Mouse (Mus musculus) retina, postnatal 1 day (tissue): ENCODE data around the gene Alg12.
"Not testable (repeated sequence)": the region's sequence is repeated elsewhere in the genome, so short reads cannot be mapped to it uniquely, and the experiment has no call there.

Experiments
- DNase-seq: peaks from one replicate; pipeline ENCODE4 v3.0.0-alpha.2; 2012

The Alg12 gene

GRCm38 (mm10) chr15:88830696-88831095, 11.6 kb upstream of the Alg12 start:
- DNase-seq: no peak

- no peak for DNase-seq
These were observed 10.8 kb upstream of the Alg12 start for GRCm38 (mm10) chr15:88829791-88830440.

- DNase-seq: peak; percentile 88
These were observed 9.9 kb upstream of the Alg12 start for GRCm38 (mm10) chr15:88828800-88829705.

- peak; percentile 64 for DNase-seq
These were observed 9.1 kb upstream of the Alg12 start for GRCm38 (mm10) chr15:88827991-88828799.

- DNase-seq: no peak
These were observed 8.3 kb upstream of the Alg12 start for GRCm38 (mm10) chr15:88827466-88827865.

- DNase-seq: no peak
These were observed 4.3 kb upstream of the Alg12 start for GRCm38 (mm10) chr15:88823376-88823775.

- no peak for DNase-seq
These were observed 3.4 kb upstream of the Alg12 start for GRCm38 (mm10) chr15:88822513-88822912.

- DNase-seq: no peak
These were observed 2.3 kb upstream of the Alg12 start for GRCm38 (mm10) chr15:88821403-88821802.

GRCm38 (mm10) chr15:88819906-88820303, 787 bp upstream of the Alg12 start:
- DNase-seq: no peak

GRCm38 (mm10) chr15:88815196-88815700, 3.9 kb downstream of the Alg12 start:
- DNase-seq: no peak

GRCm38 (mm10) chr15:88814411-88815047, 4.6 kb downstream of the Alg12 start:
- no peak for DNase-seq

- DNase-seq: not testable (repeated sequence)
These were observed 5.2 kb downstream of the Alg12 start for GRCm38 (mm10) chr15:88813873-88814272.

GRCm38 (mm10) chr15:88813262-88813661, 5.9 kb downstream of the Alg12 start:
- DNase-seq: no peak

GRCm38 (mm10) chr15:88810369-88810768, 8.7 kb downstream of the Alg12 start:
- DNase-seq: no peak

GRCm38 (mm10) chr15:88808121-88808520, 11.0 kb downstream of the Alg12 start:
- DNase-seq: no peak

- DNase-seq: peak; percentile 37
These were observed 16.8 kb downstream of the Alg12 start for GRCm38 (mm10) chr15:88802348-88802747.

GRCm38 (mm10) chr15:88801903-88802302, 17.2 kb downstream of the Alg12 start:
- DNase-seq: no peak

GRCm38 (mm10) chr15:88800921-88801354, 18.2 kb downstream of the Alg12 start:
- DNase-seq: no peak

GRCm38 (mm10) chr15:88799950-88800371, 19.2 kb downstream of the Alg12 start:
- DNase-seq: no peak

GRCm38 (mm10) chr15:88794729-88795128, 24.4 kb downstream of the Alg12 start:
- DNase-seq: not testable (repeated sequence)

- DNase-seq: no peak
These were observed 26.8 kb downstream of the Alg12 start for GRCm38 (mm10) chr15:88792140-88792850.

- DNase-seq: not testable (repeated sequence)
These were observed 44.5 kb downstream of the Alg12 start for GRCm38 (mm10) chr15:88774630-88775029.
